Mouse (Mus musculus) midbrain, embryonic 12.5 days (tissue): ENCODE measurements around the gene Ctu2. TPM values are rescaled to one million over a fixed set of nuclear protein-coding genes. Genes with fewer than 3 reads are reported as not detected.

Experiments
- ATAC-seq: fragments of 200-750 bp; cut with Nextera tagmentation; 2 replicates; pipeline ENCODE4 v1.8.0; 2017; ENCODE audit warnings: low read depth, moderate TSS enrichment, moderate library complexity; ENCODE audit not compliant: low FRiP score
- H3K27ac ChIP-seq: fragments of 300-500 bp; sonication (generic); replicated peaks from 2 replicates; pipeline ENCODE4 v1.5.1; 2016; ENCODE audit warnings: mild to moderate bottlenecking
- H3K27me3 ChIP-seq: fragments of 300-500 bp; sonication (generic); 2 replicates; pipeline ENCODE4 v1.6.1; 2016; ENCODE audit warnings: mild to moderate bottlenecking
- H3K36me3 ChIP-seq: fragments of 300-500 bp; sonication (generic); 2 replicates; pipeline ENCODE4 v1.6.1; 2016
- H3K4me1 ChIP-seq: fragments of 300-500 bp; sonication (generic); 2 replicates; pipeline ENCODE4 v1.6.1; 2016
- H3K4me2 ChIP-seq: fragments of 300-500 bp; sonication (generic); replicated peaks from 2 replicates; pipeline ENCODE4 v1.6.1; 2016; ENCODE audit warnings: mild to moderate bottlenecking, moderate library complexity
- H3K4me3 ChIP-seq: fragments of 300-500 bp; sonication (generic); 2 replicates; pipeline ENCODE4 v1.5.1; 2016; ENCODE audit warnings: mild to moderate bottlenecking
- H3K9ac ChIP-seq: fragments of 300-500 bp; sonication (generic); replicated peaks from 2 replicates; pipeline ENCODE4 v1.6.1; 2016; ENCODE audit warnings: mild to moderate bottlenecking, moderate library complexity
- H3K9me3 ChIP-seq: fragments of 300-500 bp; sonication (generic); 2 replicates; pipeline ENCODE4 v1.6.1; 2016; ENCODE audit warnings: mild to moderate bottlenecking
- WGBS: fragments of 180-500 bp; shearing (Covaris S2); methylation state at CpG from one replicate; pipeline ENCODE4 v1.1.7; 2016; 5-methylcytosine and 5-hydroxymethylcytosine counted together
- polyA plus RNA-seq: library from polyadenylated mRNA; unstranded; fragments of >200 nt; fragmentation: Nextera tagmentation; extraction: Ambion mirVana; gene quantifications from 2 replicates; pipeline ENCODE4 v1.2.1, GENCODE M21; 2016

Gene Ctu2
- polyA plus RNA-seq, 1 experiment from 2014 or later = 66.8 TPM

DNA sequence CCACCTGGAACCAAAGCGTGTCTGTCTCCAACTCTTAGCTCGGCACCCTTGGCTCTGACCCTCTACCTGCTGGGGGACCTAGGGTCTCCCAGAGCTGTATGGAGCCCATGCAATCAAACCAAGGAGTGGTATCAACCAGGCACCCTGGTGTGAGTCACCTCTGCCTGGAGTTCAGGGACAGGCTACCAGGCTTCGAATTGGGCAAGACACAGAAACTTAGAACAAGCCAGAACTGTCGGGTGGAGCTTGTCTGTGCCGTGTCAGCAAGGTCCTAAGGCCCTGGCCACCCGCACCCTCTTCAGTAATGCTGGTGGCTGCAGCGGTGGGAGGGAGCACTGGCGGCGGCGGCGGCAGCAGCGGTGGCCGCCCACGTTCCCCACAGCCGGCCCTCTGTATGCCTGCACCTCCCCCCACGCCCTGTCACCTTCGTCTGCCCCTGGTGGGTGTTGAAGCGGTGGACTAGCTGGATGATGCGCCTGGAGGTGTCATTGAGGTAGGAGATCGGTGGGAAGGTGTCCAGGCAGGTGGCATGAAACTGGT lies 39.3 kb upstream of the Ctu2 start:
- Histone ChIP-seq H3K27me3 (peaks cover 9% of the 10 kb centered on the region), H3K36me3 (peaks cover 63% of the 10 kb centered on the region), H3K4me2 (no peak overlapping the region), H3K9ac (no peak overlapping the region), H3K27ac (no peak overlapping the region), H3K9me3 (no peaks in the 10 kb centered on the region), H3K4me3 (no peak overlapping the region), H3K4me1 (peaks cover 15% of the 10 kb centered on the region)
- no peak for ATAC-seq
- 94% methylated on average over 20 of the region's 20 CpGs for WGBS

DNA sequence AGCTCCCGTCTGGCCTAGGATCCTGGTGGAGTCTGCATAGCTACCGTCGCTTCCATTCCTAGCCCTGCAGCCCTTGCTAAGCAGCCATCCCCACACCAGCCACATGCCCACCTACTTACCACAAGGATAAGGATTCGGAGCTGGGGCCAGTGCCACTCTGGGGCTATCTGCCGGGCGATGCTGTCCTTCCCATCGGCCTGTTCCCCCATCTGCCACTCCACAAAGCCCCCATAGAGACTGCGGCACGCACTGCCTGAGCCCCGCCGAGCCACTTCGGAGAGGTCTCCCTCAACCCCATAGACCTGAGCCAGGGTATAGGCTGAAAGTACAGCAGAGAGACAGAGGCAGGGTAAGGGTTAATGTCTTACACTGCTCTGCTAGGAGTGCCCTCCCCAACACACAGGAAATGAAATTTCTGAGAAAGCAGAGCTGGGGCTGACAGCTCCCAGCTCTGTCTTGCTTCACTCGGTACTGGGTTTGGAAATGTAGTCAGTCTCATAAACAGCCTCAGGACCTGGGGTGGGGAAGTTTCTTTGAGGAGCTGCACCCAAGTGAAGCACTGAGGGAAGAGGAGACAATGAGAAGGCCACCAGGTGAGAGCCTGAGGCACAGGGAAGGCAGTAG lies 38.1 kb upstream of the Ctu2 start:
- no peak overlapping the region for H3K4me3 ChIP-seq
- H3K27me3 ChIP-seq = peaks cover 3% of the 10 kb centered on the region
- no peak for ATAC-seq
- no peaks in the 10 kb centered on the region for H3K9me3 ChIP-seq
- H3K9ac ChIP-seq = no peak overlapping the region
- H3K27ac ChIP-seq = no peak overlapping the region
- 92% methylated on average over 13 of the region's 13 CpGs for WGBS
- no peak overlapping the region for H3K4me2 ChIP-seq
- H3K36me3 ChIP-seq = peaks cover 63% of the 10 kb centered on the region
- peaks cover 14% of the 10 kb centered on the region for H3K4me1 ChIP-seq

GRCm38 (mm10) chr8:122439336-122439735 lies 36.6 kb upstream of the Ctu2 start:
- Histone ChIP-seq H3K4me2 (no peak overlapping the region), H3K4me3 (no peak overlapping the region), H3K27ac (no peak overlapping the region), H3K27me3 (no peaks in the 10 kb centered on the region), H3K9ac (no peak overlapping the region), H3K36me3 (peaks cover 55% of the 10 kb centered on the region), H3K9me3 (no peaks in the 10 kb centered on the region), H3K4me1 (peaks cover 11% of the 10 kb centered on the region)
- ATAC-seq = no peak
- 95% methylated on average over 16 of the region's 16 CpGs for WGBS

DNA sequence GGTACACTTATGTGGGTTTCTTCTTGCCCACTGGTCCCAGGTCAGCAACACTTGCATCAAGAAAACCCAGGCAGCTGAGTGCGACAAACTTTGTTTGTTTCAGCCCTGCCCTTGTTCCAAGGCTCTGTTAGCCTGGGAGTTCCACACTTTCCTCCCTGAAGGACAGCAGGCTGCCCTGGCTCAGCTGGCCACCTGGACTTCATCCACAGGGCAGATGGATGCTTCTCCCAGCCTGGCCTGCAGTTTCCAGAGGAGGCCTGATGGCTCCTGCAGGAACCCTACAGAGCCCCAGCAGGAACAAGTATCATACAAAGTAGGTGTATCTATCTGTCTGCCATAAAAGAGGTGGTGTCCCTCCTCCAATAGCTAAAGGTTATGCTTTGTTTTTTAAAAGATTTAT lies 34.6 kb upstream of the Ctu2 start:
- Histone ChIP-seq H3K4me3 (no peak overlapping the region), H3K9me3 (no peaks in the 10 kb centered on the region), H3K27ac (no peak overlapping the region), H3K9ac (no peak overlapping the region), H3K4me2 (no peak overlapping the region), H3K4me1 (peaks cover 28% of the 10 kb centered on the region), H3K36me3 (peaks cover 37% of the 10 kb centered on the region), H3K27me3 (no peaks in the 10 kb centered on the region)
- WGBS = 90% methylated on average over 1 of the region's 1 CpGs
- no peak for ATAC-seq

- Histone ChIP-seq H3K4me2 (peak overlapping the region; percentile 91), H3K9me3 (no peaks in the 10 kb centered on the region), H3K4me3 (peak overlapping the region; percentile 70), H3K9ac (peak overlapping the region; percentile 78), H3K4me1 (peaks cover 28% of the 10 kb centered on the region), H3K36me3 (peaks cover 27% of the 10 kb centered on the region), H3K27ac (peak overlapping the region; percentile 89), H3K27me3 (no peaks in the 10 kb centered on the region)
- no peak for ATAC-seq
- 16% methylated on average over 7 of the region's 7 CpGs for WGBS
These were observed 33.6 kb upstream of the Ctu2 start for GRCm38 (mm10) chr8:122442356-122442755.

GRCm38 (mm10) chr8:122442781-122443180 lies 33.2 kb upstream of the Ctu2 start:
- ATAC-seq = peak; percentile 39; the same call in 1 of the 2 replicates
- Histone ChIP-seq H3K27ac (peak overlapping the region; percentile 89), H3K4me1 (peaks cover 28% of the 10 kb centered on the region), H3K9me3 (no peaks in the 10 kb centered on the region), H3K36me3 (peaks cover 23% of the 10 kb centered on the region), H3K4me3 (peak overlapping the region; percentile 70), H3K27me3 (no peaks in the 10 kb centered on the region), H3K4me2 (peak overlapping the region; percentile 91), H3K9ac (peak overlapping the region; percentile 78)
- 2% methylated on average over 11 of the region's 12 CpGs for WGBS

GRCm38 (mm10) chr8:122443262-122444006 lies 32.5 kb upstream of the Ctu2 start, which contains the start of gene Mvd:
TSS of gene Mvd (minus strand) at chr8:122443422.
- under 1% methylated on average over 47 of the region's 47 CpGs for WGBS
- peaks cover 28% of the 10 kb centered on the region for H3K4me1 ChIP-seq

DNA sequence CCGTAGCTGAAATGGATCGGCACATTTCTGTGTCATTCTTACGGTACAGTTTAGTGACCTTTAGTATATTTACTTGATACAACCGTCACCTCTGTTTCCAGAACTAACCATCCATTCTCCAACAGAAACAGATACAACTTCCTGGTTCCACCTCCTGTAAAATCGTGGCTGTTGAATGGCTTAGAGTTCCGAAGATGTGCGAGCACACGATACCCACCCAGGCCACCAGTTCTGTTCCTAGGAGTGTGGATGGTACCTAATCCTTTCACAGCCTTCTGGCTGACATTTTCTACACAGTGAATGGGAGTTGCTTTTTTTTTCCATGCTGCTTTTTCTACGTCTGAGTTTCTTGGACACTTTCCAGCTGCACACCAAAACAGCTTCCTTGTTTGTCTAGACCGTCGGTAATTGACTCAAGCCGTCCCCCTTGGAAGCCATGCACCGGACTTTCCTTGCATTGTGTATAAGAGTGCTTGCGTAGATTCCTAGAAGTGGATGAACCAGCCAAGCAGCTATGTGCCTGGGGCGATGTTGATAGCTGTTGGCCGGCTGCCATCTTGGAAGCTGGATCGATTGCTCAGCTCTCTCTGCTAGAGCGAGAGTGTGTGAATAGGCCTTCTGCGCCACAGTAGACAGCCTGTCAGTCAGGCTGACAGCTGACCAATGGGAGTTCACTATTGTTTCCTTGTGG lies 31.7 kb upstream of the Ctu2 start:
- Histone ChIP-seq H3K9me3 (no peaks in the 10 kb centered on the region), H3K27me3 (no peaks in the 10 kb centered on the region), H3K9ac (peak overlapping the region; percentile 84), H3K4me2 (peak overlapping the region; percentile 62), H3K36me3 (peaks cover 8% of the 10 kb centered on the region), H3K4me1 (peaks cover 28% of the 10 kb centered on the region), H3K4me3 (peak overlapping the region; percentile 70), H3K27ac (peak overlapping the region; percentile 98)
- 33% methylated on average over 19 of the region's 19 CpGs for WGBS
- peak; percentile 16; the same call in 1 of the 2 replicates for ATAC-seq

More at GRCm38 (mm10) chr8:122443262-122444006, 32.5 kb upstream of the Ctu2 start, which contains the start of gene Mvd:
- Histone ChIP-seq H3K27me3 (no peaks in the 10 kb centered on the region), H3K36me3 (peaks cover 16% of the 10 kb centered on the region), H3K4me2 (peak within 1 kb of the TSS; percentile 91), H3K4me3 (peak within 1 kb of the TSS; percentile 70), H3K27ac (peak within 1 kb of the TSS; percentile 98), H3K9me3 (no peaks in the 10 kb centered on the region), H3K9ac (peak within 1 kb of the TSS; percentile 84)
- peak; percentile 98 for ATAC-seq

- Histone ChIP-seq H3K4me1 (peaks cover 28% of the 10 kb centered on the region), H3K27me3 (no peaks in the 10 kb centered on the region), H3K9me3 (no peaks in the 10 kb centered on the region), H3K36me3 (no peaks in the 10 kb centered on the region), H3K4me3 (peak overlapping the region; percentile 7; the same call in 1 of the 2 replicates), H3K9ac (no peak overlapping the region), H3K4me2 (peak overlapping the region; percentile 62), H3K27ac (peak overlapping the region; percentile 98)
- no peak for ATAC-seq
- WGBS = 67% methylated on average over 3 of the region's 3 CpGs
These were observed 30.7 kb upstream of the Ctu2 start for GRCm38 (mm10) chr8:122445203-122445602.

DNA sequence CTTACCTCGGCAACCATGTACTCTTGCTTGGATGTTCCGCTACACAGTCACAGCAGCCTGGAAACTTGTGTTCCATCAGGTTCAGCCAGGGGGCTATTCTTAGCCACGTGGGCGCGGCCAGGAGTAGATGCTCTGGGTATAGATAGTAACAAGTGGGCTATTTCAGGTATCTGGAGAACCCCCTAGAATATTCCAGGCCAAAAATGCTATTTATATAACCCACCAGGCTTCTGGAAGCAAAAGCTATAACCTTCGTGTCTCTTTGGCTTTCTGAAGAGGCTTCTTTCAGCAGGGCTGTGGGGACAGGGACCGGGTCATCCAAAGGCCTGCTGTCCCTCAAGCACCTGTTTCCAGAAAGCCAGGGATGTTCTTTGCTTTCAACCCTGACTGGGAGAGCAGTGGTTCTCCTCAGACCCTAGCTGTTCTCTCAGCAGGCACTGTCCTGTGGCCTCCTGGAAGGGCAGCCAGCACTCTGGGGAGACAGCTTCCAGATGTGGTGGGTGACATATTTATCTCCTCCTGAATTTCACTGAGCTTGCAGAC lies 24.7 kb upstream of the Ctu2 start:
- Histone ChIP-seq H3K27ac (no peak overlapping the region), H3K36me3 (no peaks in the 10 kb centered on the region), H3K4me1 (no peaks in the 10 kb centered on the region), H3K4me3 (no peak overlapping the region), H3K9ac (no peak overlapping the region), H3K27me3 (peaks cover 13% of the 10 kb centered on the region; the same call in 1 of the 2 replicates), H3K9me3 (no peaks in the 10 kb centered on the region), H3K4me2 (no peak overlapping the region)
- ATAC-seq = no peak
- WGBS = 84% methylated on average over 7 of the region's 7 CpGs

GRCm38 (mm10) chr8:122452154-122452553 lies 23.8 kb upstream of the Ctu2 start:
- peaks cover 21% of the 10 kb centered on the region for H3K27me3 ChIP-seq
- H3K36me3 ChIP-seq = no peaks in the 10 kb centered on the region
- H3K4me3 ChIP-seq = no peak overlapping the region
- H3K4me2 ChIP-seq = no peak overlapping the region
- no peaks in the 10 kb centered on the region for H3K4me1 ChIP-seq
- H3K9ac ChIP-seq = no peak overlapping the region
- 86% methylated on average over 10 of the region's 10 CpGs for WGBS
- no peak overlapping the region for H3K27ac ChIP-seq
- no peak for ATAC-seq
- no peaks in the 10 kb centered on the region for H3K9me3 ChIP-seq
